Mouse (Mus musculus) lung, postnatal 4 days (tissue): ENCODE data around the gene Spats2l.
A peak's percentile ranks its signal among the peaks of the same experiment; 100 is the strongest.

Source experiments
- DNase-seq, 2 experiments: peaks; one replicate each; pipeline ENCODE4 v3.0.0; 2021

Gene Spats2l

DNA sequence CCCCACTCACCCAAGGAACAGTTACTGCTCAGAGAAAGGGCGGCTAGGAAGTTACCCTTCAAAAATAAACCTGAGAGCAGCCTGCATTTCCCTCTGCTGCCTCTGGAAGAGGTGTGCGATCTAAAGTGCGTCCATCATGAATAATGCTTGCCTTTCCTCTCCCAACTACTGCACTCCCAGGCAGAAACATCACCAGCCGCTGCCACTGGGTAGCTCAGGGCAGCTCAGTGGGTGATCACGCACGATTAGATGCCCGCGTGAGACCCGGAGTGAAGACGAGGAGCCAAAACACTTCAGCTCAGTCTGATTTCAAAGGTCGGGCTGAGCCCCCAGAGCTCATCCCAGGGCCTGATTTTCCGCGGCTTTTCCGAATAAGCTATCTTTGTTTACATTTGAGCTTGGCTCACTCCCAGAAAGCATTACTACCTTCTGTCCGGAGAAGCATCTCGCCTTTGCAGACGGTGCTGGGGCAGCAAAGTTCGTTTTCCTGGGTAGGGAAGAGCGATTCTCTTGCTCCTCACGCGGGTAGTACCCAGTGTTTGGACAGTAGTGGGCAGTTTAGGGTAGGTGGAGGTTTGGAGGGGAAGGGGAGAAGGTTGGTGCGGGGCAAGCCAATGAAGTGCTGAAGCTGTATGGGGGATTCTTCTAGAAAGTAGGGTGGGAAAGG is at the start of gene Spats2l:
Spats2l (plus strand) TSS at position 162 of the 667 bp plus-strand sequence.
- DNase-seq = peak; percentile 31 to 33

- no peak for DNase-seq
Observed at GRCm38 (mm10) chr1:57725268-57725667, 48.7 kb upstream of the Spats2l start.

- DNase-seq = no peak
Observed at GRCm38 (mm10) chr1:57735877-57736276, 38.1 kb upstream of the Spats2l start.

- peak; percentile 6 to 43 for DNase-seq
Observed at GRCm38 (mm10) chr1:57741740-57742139, 32.2 kb upstream of the Spats2l start.

GRCm38 (mm10) chr1:57742266-57742665 is 31.7 kb upstream of the Spats2l start:
- DNase-seq = no peak

DNA sequence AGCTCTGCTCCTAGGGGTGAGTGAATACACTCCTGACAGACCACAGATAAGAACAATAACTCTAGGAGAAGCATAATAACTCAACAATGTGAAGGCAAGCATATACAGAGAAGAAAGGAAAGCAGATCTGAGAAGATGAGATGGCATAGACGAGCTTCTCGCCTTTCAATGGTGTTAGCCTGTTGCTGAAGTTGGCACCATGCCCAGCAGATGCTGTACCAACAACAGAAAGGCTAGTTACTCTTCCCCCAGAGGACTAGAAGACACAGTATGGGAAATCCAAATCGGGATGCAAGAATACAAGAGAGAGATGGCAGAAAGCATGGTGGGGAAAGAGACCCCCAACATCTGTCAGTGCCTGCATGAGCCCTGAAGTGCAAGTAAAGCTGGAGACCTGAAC is 22.2 kb upstream of the Spats2l start:
- DNase-seq = peak in 1 of 2 experiments; percentile 27

DNA sequence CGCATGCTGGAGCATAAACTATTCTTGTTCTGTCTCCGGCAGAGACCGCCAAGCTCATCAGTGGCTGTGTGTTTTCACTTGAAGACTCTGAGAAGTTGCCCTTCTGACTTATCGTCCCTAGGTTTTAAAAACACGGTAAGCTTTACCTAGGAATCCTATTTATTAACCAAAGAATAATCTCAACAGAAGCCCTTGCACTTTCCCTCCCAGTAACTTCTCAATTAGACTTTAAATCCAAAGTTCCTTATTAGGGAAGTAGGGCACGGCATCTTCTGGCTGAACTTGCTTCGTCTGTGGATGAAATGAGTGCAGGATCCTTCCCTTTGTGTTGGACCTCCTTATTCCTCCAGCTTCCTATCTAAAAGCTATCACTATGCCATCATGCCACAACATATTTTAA is 7.6 kb upstream of the Spats2l start:
- DNase-seq = no peak

DNA sequence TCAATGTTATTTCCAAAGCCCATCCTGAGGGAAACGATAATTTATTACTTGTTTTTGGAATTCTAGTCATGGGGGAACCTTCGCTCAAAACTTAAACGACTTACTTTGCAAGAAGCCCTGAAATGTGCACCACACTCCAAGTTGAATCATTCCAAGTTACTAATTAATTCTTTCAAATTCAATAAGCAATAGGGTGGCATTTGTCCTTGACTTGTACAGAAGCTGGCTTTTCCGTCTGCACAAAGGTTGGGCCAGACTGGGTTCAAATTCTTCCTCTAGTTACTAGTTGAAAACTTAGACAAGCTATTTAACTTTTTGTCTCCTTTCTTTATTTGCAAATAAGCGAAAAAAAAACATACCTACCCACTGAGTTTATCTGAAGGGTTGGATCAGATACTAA is 636 bp upstream of the Spats2l start:
- no peak for DNase-seq

- peak; percentile 77 to 86 for DNase-seq
Observed at GRCm38 (mm10) chr1:57774668-57775495, 920 bp downstream of the Spats2l start.

DNA sequence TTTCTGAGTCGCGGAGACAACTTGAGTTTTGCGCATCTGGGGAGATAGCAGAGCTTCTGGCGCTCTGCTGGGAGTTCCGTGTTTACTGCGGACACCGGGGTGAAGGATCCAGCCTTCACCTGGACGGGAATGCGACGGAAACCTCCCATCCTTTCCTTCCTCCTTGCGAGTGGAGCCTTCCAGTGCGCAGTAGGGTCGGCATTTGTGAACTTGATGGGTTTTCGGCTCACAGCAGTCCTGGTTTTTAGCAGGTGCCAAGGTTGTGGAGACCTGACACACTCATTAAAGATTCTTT is 1.5 kb downstream of the Spats2l start:
- DNase-seq = no peak

DNA sequence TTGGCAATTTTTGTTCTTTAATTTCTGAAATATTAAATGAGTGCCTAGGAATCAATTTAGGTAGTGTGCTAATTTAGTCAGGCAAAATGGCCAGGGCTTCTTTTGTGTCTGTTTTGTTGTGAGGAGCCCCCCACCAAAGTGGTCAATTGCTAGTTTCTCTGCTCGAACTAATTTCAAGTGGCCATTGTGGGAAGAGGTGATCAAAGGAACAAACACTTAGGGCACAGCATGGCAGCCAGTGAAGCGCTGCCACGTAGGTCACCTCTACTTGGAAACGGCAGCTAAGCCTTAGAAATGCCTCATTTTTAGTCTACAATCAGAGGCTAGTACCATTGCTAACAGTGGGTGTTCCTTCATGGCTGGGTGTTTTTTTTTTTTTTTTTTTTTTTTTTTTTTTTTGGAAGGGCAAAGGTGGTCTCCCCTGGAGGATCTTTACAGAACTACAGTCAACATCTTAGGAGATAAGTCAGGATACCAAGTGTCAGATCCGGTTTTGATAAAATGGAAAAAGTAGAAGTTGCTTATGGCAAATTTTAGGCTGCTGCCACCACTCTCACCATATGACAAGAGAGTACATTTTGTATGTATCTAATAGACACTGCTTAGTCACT is 2.8 kb downstream of the Spats2l start:
- DNase-seq = no peak

DNA sequence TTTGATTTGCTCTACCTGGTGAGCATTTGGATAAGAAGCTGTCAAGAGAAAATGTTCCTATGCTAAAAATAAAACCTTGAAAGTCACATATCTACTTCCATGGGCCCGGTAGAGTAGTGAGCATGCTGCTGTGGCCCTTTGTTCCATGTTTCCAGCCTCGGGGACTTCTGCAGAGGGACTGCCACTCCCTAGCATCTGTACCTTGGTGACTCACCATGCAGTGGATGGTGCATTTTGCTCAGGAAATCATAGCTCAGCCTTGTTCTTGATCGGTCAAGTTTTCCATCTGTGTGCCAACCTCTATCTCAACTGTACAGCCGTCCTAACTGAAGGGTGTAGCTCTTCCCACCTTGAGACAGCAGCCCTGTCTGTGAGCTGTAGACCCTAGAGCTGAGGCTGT is 10.3 kb downstream of the Spats2l start:
- DNase-seq = no peak

GRCm38 (mm10) chr1:57789831-57790230 is 15.9 kb downstream of the Spats2l start:
- DNase-seq = no peak

GRCm38 (mm10) chr1:57792212-57792611 is 18.2 kb downstream of the Spats2l start:
- no peak for DNase-seq

GRCm38 (mm10) chr1:57795838-57796237 is 21.9 kb downstream of the Spats2l start:
- no peak for DNase-seq

DNA sequence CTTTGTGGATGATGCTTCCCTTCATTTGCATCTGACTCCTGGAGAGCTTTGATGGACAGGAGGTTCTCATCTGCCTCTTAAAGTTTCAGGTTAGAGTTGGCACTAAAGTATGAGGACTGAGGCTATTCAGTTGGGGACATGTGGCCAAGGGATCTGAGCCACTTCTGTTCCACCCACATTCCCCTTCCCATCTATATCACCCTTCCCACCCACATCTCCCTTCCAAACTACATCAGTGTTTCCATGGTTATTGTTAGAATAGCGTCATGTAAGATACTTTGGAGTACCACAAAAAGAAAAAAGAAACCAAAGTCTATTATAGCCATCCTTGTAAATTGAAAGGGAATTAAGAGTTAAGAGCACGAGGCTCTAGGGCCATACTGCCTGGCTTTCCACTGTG is 25.4 kb downstream of the Spats2l start:
- DNase-seq = no peak

DNA sequence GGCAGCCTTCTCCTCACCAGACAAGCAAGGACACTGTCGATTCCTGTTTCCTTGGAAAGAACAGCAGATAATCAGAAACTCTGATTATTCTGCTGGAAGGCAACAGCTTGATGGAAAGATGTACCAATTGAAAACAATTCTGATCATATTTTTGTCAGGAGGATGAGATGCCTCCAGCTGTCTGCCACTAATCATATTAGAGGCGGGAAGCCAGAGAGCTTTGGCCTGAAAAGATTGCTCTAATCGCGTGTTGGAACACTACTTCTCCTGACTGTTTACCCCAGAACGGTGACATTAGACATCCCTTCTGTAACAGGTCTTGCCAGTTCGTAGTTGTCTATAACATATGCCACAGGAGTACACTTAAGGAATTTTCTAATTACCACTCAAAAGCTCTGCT is 26.9 kb downstream of the Spats2l start:
- no peak for DNase-seq

GRCm38 (mm10) chr1:57806126-57806525 is 32.2 kb downstream of the Spats2l start:
- no peak for DNase-seq

DNA sequence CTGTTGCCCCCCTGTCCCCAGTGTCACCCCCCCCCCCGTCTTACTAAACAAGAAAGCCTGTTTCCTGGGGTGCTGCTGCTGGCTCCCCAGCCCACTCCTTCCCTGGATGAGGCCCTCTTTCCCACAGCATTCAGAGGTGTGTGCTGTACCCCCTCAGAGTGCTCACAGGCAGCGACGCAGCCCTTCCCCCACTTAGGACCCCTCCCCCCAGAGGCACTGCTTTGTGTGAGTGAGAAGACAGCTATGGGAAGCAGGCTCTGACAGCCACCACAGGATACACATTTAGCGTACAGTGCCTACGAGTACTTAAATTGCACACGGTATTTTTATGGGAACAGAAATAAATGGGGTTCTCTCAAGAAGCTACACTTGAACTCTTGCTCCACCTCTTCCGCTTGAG is 33.9 kb downstream of the Spats2l start:
- no peak for DNase-seq

- DNase-seq = no peak
Observed at GRCm38 (mm10) chr1:57810221-57810620, 36.3 kb downstream of the Spats2l start.

- no peak for DNase-seq
Observed at GRCm38 (mm10) chr1:57817103-57817502, 43.1 kb downstream of the Spats2l start.

- no peak for DNase-seq
Observed at GRCm38 (mm10) chr1:57820428-57820997, 46.6 kb downstream of the Spats2l start.

- DNase-seq = no peak
Observed at GRCm38 (mm10) chr1:57824966-57825759, 51.2 kb downstream of the Spats2l start.
